Mouse (Mus musculus): ENCODE data around the gene Tfap2e. TPM values are rescaled to one million over a fixed set of nuclear protein-coding genes. Genes with fewer than 3 reads are reported as not detected.

Gene Tfap2e
- polyA plus RNA-seq, 1 experiment: 0.07 TPM

DNA sequence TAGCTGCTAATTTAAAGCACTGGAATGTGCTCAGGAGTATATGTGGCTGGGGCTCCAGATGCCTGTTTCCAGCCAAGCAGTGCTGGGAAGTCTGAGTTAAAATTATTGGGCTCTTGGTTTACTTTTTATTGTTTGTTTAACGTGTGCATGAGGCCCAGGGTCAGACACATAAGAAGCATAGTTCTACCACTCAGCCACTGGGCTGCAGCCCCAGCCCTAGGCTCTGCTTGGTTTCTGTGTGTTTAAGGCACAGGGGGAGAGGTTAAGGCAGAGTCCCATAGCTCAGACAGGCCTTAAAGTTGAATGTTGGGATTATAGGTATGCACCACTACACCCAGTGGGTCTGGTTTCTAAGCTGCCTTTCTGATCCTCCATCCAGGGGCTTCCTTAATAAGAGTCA, 39.1 kb upstream of the Tfap2e start:
- no peak for DNase-seq
- no peak for TF ChIP-seq CTCF (IDR thresholded peaks at IDR 0.05; ENCODE audit: borderline replicate concordance, control insufficient read depth, extremely low read depth, insufficient read depth, low read length, poor library complexity)
- no peak for TF ChIP-seq POLR2A (IDR thresholded peaks at IDR 0.05; ENCODE audit: control insufficient read depth, extremely low read depth, insufficient read depth, low read length, poor library complexity)
- 0 out of 2 replicates have a peak, but pooled peaks cover 2% of the 10 kb centered on the region for H3K4me1 ChIP-seq (replicated peaks; ENCODE audit: control insufficient read depth, insufficient read depth, low read length)
- WGBS: 95% methylated on average over 1 of the region's 1 CpGs
- no peak overlapping the region for H3K27ac ChIP-seq (ENCODE audit: control insufficient read depth, insufficient read depth, low read length)
- no peaks in the 10 kb centered on the region for H3K36me3 ChIP-seq (ENCODE audit: control insufficient read depth, insufficient read depth, low read length)
- H3K4me3 ChIP-seq (ENCODE audit: control insufficient read depth, insufficient read depth, low read length): no peak overlapping the region
- H3K27me3 ChIP-seq (ENCODE audit: control insufficient read depth, insufficient read depth, low read length): no peaks in the 10 kb centered on the region

DNA sequence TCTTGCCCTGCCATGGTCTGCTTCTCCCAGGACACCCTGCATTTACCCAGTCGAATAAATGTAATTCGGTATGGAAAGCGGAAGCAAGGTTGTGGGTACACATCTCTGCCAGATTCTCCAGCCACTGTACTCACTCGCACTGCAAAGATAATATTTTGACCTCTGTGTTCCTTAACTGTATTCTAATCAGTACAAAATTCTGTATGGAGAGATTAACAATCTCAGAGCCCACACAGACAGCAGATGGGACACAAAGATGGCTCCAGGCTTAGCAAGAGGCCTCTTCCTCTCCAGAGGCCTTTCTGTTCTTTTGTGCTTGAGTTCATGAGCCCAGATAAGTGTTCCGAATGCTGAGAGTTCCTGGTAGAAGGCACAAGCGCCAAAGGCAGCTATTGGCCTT, 37.8 kb upstream of the Tfap2e start:
- no peak overlapping the region for H3K4me3 ChIP-seq (ENCODE audit: control insufficient read depth, insufficient read depth, low read length)
- 96% methylated on average over 6 of the region's 6 CpGs for WGBS
- DNase-seq: no peak
- no peaks in the 10 kb centered on the region for H3K27me3 ChIP-seq (ENCODE audit: control insufficient read depth, insufficient read depth, low read length)
- H3K4me1 ChIP-seq (replicated peaks; ENCODE audit: control insufficient read depth, insufficient read depth, low read length): no peaks in the 10 kb centered on the region
- H3K27ac ChIP-seq (ENCODE audit: control insufficient read depth, insufficient read depth, low read length): no peak overlapping the region
- TF ChIP-seq CTCF (IDR thresholded peaks at IDR 0.05; ENCODE audit: borderline replicate concordance, control insufficient read depth, extremely low read depth, insufficient read depth, low read length, poor library complexity) (no peak), POLR2A (IDR thresholded peaks at IDR 0.05; ENCODE audit: control insufficient read depth, extremely low read depth, insufficient read depth, low read length, poor library complexity) (no peak)
- no peaks in the 10 kb centered on the region for H3K36me3 ChIP-seq (ENCODE audit: control insufficient read depth, insufficient read depth, low read length)

DNA sequence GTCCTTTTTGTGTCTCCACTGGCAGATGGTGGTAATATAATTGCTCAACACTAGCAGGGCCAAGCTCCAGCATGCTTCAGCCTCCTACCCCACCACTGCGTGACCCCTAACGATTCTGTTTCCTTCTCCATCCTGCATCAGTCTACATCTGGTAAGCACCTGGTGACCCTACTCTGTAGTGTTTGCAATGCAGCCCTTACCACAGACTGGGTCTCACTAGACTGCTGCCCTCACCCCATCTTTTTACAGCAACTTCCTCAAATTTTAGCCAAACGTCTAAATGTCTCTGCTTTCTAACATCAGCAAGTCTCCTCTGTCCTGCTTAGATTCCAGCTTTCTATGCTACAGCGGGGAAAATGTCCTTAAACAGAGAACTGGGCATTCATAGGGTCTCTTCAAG, 34.8 kb upstream of the Tfap2e start:
- no peak for TF ChIP-seq CTCF (IDR thresholded peaks at IDR 0.05; ENCODE audit: borderline replicate concordance, control insufficient read depth, extremely low read depth, insufficient read depth, low read length, poor library complexity)
- TF ChIP-seq POLR2A (IDR thresholded peaks at IDR 0.05; ENCODE audit: control insufficient read depth, extremely low read depth, insufficient read depth, low read length, poor library complexity): no peak
- DNase-seq: no peak
- Histone ChIP-seq H3K4me3 (ENCODE audit: control insufficient read depth, insufficient read depth, low read length) (no peak overlapping the region), H3K4me1 (replicated peaks; ENCODE audit: control insufficient read depth, insufficient read depth, low read length) (no peaks in the 10 kb centered on the region), H3K36me3 (ENCODE audit: control insufficient read depth, insufficient read depth, low read length) (no peaks in the 10 kb centered on the region), H3K27ac (ENCODE audit: control insufficient read depth, insufficient read depth, low read length) (no peak overlapping the region), H3K27me3 (ENCODE audit: control insufficient read depth, insufficient read depth, low read length) (no peaks in the 10 kb centered on the region)
- WGBS: 55% methylated on average over 4 of the region's 4 CpGs

DNA sequence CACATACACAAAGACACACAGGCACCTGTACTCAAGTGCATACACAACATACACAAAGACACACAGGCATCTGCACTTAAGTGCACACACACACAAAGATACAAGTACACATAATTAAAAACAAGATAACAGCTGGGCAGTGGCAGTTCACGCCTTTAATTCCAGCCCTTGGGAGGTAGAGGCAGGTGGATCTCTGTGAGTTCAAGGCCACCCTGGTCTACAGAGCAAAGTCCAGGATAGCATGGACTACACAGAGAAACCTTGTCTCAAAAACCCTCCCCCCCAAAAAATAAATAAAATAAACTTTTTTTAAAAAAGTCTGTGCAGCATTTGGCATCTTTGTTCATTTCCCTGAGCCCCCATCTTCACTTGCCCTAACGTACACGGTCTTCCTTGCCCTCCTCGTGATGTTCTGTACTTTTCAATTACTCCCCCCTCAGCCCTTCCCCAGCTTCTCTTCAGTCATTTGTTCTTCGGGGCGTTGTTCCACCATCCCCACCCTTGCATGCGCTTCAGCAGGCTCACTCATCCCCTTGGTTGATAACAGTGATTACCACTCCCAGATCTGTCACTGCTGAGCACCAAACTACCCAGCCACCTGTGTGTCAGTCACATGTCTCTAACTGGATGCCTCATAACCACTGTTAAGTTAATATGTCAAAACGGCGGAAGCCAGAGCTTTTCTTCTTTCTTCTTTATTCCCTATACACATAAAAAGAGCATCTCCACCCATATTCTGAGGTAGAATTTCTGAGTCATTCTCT, 33.9 kb upstream of the Tfap2e start:
- DNase-seq: no peak
- TF ChIP-seq POLR2A (IDR thresholded peaks at IDR 0.05; ENCODE audit: control insufficient read depth, extremely low read depth, insufficient read depth, low read length, poor library complexity) (no peak), CTCF (IDR thresholded peaks at IDR 0.05; ENCODE audit: borderline replicate concordance, control insufficient read depth, extremely low read depth, insufficient read depth, low read length, poor library complexity) (no peak)
- H3K27ac ChIP-seq (ENCODE audit: control insufficient read depth, insufficient read depth, low read length): no peak overlapping the region
- no peaks in the 10 kb centered on the region for H3K4me1 ChIP-seq (replicated peaks; ENCODE audit: control insufficient read depth, insufficient read depth, low read length)
- H3K27me3 ChIP-seq (ENCODE audit: control insufficient read depth, insufficient read depth, low read length): no peaks in the 10 kb centered on the region
- no peak overlapping the region for H3K4me3 ChIP-seq (ENCODE audit: control insufficient read depth, insufficient read depth, low read length)
- no peaks in the 10 kb centered on the region for H3K36me3 ChIP-seq (ENCODE audit: control insufficient read depth, insufficient read depth, low read length)
- WGBS: 90% methylated on average over 9 of the region's 9 CpGs

DNA sequence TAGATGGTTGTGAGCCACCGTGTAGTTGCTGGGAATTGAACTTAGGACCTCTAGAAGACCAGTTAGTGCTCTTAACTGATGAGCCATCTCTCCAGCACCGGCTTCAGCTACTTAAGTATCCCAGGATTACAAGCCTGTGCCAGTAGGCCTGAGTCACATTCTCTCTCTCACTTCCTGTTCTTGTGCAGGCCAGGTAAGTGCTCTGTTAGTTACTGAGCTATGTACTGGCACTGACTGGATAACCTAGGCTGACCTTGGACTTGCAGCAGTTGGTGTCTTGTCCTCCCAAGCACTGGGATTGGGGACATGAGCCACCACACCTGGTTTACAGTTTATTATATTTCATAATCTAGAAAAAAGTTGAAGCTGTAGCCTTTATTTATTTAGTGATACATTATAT, 27.4 kb upstream of the Tfap2e start:
- 90% methylated on average over 2 of the region's 2 CpGs for WGBS
- no peak for DNase-seq
- Histone ChIP-seq H3K27ac (ENCODE audit: control insufficient read depth, insufficient read depth, low read length) (no peak overlapping the region), H3K36me3 (ENCODE audit: control insufficient read depth, insufficient read depth, low read length) (peaks cover 14% of the 10 kb centered on the region; the same call in 1 of the 2 replicates), H3K27me3 (ENCODE audit: control insufficient read depth, insufficient read depth, low read length) (no peaks in the 10 kb centered on the region), H3K4me1 (replicated peaks; ENCODE audit: control insufficient read depth, insufficient read depth, low read length) (no peaks in the 10 kb centered on the region), H3K4me3 (ENCODE audit: control insufficient read depth, insufficient read depth, low read length) (no peak overlapping the region)
- TF ChIP-seq POLR2A (IDR thresholded peaks at IDR 0.05; ENCODE audit: control insufficient read depth, extremely low read depth, insufficient read depth, low read length, poor library complexity) (no peak), CTCF (IDR thresholded peaks at IDR 0.05; ENCODE audit: borderline replicate concordance, control insufficient read depth, extremely low read depth, insufficient read depth, low read length, poor library complexity) (no peak)

DNA sequence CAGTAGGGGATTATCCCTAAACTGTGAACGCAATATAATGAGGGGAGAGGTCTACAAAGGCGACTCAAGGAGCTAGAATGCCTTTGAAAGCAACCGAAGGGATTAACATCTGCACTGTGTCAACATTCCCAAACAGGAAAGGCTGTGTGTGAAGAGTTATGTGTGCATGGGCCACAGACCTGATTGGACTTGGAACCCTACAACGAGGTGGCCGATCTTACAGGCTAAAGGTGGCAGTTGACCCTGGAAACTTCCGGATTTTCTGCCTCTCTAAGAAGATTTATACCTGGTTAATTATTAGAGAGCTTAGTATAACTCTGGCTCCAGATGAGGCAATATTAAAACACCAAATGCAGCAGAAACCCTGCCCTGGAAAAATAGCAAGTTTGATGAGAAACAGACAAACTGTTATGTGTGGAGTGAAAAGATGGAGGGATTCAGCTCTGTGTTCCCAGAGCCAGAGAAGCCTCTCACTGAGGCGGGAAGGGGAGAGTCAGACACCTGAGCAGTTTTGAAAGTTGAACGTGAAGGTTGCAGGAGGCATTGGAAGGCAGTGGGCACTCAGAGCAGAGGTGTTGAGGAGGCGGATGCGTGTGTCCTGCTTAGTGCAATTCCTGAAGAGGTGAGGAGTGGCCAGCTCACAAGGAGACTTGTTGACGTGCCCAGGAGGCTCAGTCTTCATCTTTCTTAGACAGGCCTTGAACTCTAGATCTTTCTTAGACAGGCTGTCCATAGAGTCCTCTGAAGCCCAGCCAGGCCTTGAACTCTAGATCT, 26.7 kb upstream of the Tfap2e start:
- peaks cover 14% of the 10 kb centered on the region; the same call in 1 of the 2 replicates for H3K36me3 ChIP-seq (ENCODE audit: control insufficient read depth, insufficient read depth, low read length)
- no peak for DNase-seq
- H3K4me3 ChIP-seq (ENCODE audit: control insufficient read depth, insufficient read depth, low read length): no peak overlapping the region
- no peak overlapping the region for H3K27ac ChIP-seq (ENCODE audit: control insufficient read depth, insufficient read depth, low read length)
- 96% methylated on average over 11 of the region's 11 CpGs for WGBS
- no peak for TF ChIP-seq CTCF (IDR thresholded peaks at IDR 0.05; ENCODE audit: borderline replicate concordance, control insufficient read depth, extremely low read depth, insufficient read depth, low read length, poor library complexity)
- no peak for TF ChIP-seq POLR2A (IDR thresholded peaks at IDR 0.05; ENCODE audit: control insufficient read depth, extremely low read depth, insufficient read depth, low read length, poor library complexity)
- H3K4me1 ChIP-seq (replicated peaks; ENCODE audit: control insufficient read depth, insufficient read depth, low read length): no peaks in the 10 kb centered on the region
- no peaks in the 10 kb centered on the region for H3K27me3 ChIP-seq (ENCODE audit: control insufficient read depth, insufficient read depth, low read length)

All from thymus, adult 2 months (tissue).